Mouse (Mus musculus) cerebellum, adult 11 months (tissue): ENCODE measurements around the gene Chd4.

ENCODE experiments used
- DNase-seq: peaks from one replicate; pipeline ENCODE4 v3.0.0; 2022

Gene Chd4

GRCm38 (mm10) chr6:125143904-125144303 is 48.1 kb downstream of the Chd4 start:
- DNase-seq: no peak

GRCm38 (mm10) chr6:125145001-125145400 is 49.2 kb downstream of the Chd4 start, which contains the start of gene Iffo1:
Gene Iffo1, plus strand, starts transcription at chr6:125145241.
- DNase-seq: peak; percentile 91

GRCm38 (mm10) chr6:125145479-125145951 is 49.7 kb downstream of the Chd4 start:
- peak; percentile 48 for DNase-seq

- DNase-seq: no peak
Measured at GRCm38 (mm10) chr6:125146148-125146547, 50.4 kb downstream of the Chd4 start.

- DNase-seq: no peak
Measured at GRCm38 (mm10) chr6:125146797-125147196, 51.0 kb downstream of the Chd4 start.

- DNase-seq: no peak
Measured at GRCm38 (mm10) chr6:125147329-125147728, 51.5 kb downstream of the Chd4 start.

GRCm38 (mm10) chr6:125148251-125148925 is 52.6 kb downstream of the Chd4 start:
- DNase-seq: peak; percentile 44

GRCm38 (mm10) chr6:125148926-125149568 is 53.3 kb downstream of the Chd4 start:
- DNase-seq: peak; percentile 44

GRCm38 (mm10) chr6:125149569-125149950 is 53.8 kb downstream of the Chd4 start:
- no peak for DNase-seq

- no peak for DNase-seq
Measured at GRCm38 (mm10) chr6:125152212-125153017, 56.6 kb downstream of the Chd4 start.

GRCm38 (mm10) chr6:125153018-125153389 is 57.2 kb downstream of the Chd4 start:
- DNase-seq: no peak

- no peak for DNase-seq
Measured at GRCm38 (mm10) chr6:125153682-125154081, 57.9 kb downstream of the Chd4 start.

- no peak for DNase-seq
Measured at GRCm38 (mm10) chr6:125154550-125154949, 58.8 kb downstream of the Chd4 start.

GRCm38 (mm10) chr6:125155262-125155661 is 59.5 kb downstream of the Chd4 start:
- no peak for DNase-seq

- DNase-seq: no peak
Measured at GRCm38 (mm10) chr6:125156491-125156890, 60.7 kb downstream of the Chd4 start.

- no peak for DNase-seq
Measured at GRCm38 (mm10) chr6:125156903-125157614, 61.3 kb downstream of the Chd4 start.

GRCm38 (mm10) chr6:125158944-125159492 is 63.2 kb downstream of the Chd4 start:
- no peak for DNase-seq

GRCm38 (mm10) chr6:125159773-125160557 is 64.2 kb downstream of the Chd4 start:
- DNase-seq: no peak

GRCm38 (mm10) chr6:125160558-125160853 is 64.7 kb downstream of the Chd4 start:
- no peak for DNase-seq

- no peak for DNase-seq
Measured at GRCm38 (mm10) chr6:125160854-125161760, 65.3 kb downstream of the Chd4 start.

GRCm38 (mm10) chr6:125161971-125162370 is 66.2 kb downstream of the Chd4 start:
- DNase-seq: peak; percentile 63
